Mouse (Mus musculus): ENCODE measurements around the gene Pdxp.

Gene Pdxp

DNA sequence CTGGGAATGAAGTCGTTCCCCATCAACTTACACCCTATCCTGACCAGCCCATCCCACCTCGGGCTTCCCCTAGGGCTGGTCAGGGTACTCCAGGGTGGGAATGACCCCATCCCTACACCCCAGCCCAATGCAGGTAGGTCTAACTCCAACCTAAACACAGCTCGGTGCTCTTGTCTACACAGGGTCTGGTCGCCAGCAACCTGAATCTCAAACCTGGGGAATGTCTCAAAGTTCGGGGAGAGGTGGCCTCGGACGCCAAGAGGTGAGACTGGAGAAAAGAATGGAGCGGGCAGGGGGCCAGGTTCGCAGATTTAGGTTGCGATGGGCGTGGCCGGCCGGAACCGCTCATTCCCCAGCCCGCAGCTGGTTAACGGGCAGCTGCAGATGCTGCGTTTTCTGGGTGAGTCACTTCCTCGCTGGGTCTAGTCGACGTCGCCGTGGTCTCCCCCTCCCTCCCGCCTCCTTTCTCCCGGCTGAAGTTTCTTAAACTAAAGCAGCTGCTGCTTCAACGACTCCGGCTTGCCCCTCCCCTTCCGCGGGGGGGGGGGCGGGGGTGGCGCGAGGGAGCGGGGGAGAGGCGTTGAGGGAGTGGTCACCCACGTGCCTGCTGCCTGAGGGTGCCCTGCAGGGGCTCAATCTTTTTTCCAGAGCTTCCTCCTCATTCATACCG lies 14.2 kb downstream of the Pdxp start:
- DNase-seq (ENCODE audit: low spot score in 2 of 2), result peak; percentile 60 to 64

DNA sequence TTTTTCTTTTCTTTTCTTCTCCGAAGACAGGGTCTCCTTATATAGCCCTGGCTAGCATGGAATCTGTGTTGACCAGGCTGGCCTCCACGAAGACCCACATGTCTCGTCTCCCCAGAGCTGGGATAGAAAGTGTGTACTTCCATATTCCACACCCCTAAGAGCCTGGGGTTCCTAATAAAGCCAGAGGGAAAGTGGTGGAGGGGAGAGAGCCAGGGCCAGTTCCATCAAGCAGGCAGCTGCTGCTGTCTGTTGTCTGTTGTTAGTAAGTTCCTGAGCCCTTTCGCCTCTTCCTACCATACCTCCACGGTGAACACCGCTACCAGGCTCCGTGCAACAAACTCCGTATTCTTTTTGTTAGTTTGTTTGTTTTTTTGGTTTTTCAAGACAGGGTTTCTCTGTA lies 14.8 kb downstream of the Pdxp start:
- DNase-seq (ENCODE audit: low spot score in 2 of 2), result no peak

- no peak for DNase-seq (ENCODE audit: low spot score in 2 of 2)
These were observed 16.5 kb downstream of the Pdxp start for GRCm38 (mm10) chr15:78930192-78930706.

DNA sequence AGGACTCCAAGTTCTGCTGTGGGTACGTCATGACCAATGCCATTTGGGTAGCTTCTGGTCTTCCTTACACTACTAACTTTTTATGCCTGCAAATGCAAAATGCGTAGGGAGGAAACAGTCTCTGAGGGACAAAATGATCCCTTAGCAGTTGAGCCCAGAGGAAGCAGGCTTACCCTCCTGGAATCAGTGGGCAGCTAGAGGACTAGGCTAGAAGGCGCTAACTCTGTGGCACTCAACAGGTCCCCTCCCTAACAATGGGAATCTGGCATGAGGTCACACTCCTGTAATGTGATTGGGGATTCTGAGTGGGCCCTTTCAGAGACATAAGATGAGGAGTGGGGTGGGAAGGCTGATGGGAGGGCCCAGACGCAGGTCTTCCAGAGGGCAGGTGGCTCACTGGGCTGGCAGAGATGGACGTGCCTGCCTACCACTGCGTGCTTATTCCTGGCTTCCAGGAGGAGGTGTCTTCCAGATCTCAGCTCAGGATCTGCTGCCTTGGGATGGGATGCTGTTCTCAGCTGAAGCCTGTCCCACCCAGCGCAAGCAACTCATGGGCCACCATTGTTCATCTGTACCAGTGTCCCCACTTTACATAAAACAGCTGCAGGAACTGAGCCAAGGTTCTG lies 17.2 kb downstream of the Pdxp start:
- DNase-seq (ENCODE audit: low spot score in 2 of 2), result no peak

- DNase-seq (ENCODE audit: low spot score in 2 of 2), result no peak
These were observed 17.9 kb downstream of the Pdxp start for GRCm38 (mm10) chr15:78931577-78931976.

DNA sequence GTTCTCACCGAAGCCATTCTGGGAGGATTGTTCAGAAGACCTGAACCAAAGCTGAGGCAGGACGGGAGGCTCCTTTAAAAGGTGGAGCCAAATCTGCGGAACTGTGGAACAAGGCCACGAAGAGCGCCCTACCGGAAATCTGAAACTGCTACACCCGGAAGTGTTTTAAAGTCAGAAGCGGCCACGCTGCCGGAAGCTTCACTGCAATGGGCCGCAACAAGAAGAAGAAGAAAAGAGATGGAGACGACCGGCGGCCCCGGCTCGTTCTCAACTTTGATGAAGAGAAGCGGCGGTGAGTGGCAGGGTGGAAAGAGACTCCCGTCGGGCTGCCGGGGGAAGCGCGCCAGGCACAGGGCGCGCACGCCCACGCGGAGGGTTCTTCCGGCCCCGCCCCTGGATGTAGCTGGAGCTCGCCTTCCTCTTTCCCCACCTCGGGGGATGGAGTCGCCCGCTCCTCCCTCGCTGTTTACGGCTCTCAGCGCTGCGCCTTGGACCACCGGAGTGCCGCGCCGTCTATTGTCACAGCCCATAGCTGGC lies 21.1 kb downstream of the Pdxp start, which contains the start of gene Nol12:
Gene Nol12, plus strand, starts transcription at position 150 of the 537 bp plus-strand sequence.
- peak; percentile 89 to 93 for DNase-seq (ENCODE audit: low spot score in 2 of 2)

- no peak for DNase-seq (ENCODE audit: low spot score in 2 of 2)
These were observed 22.7 kb downstream of the Pdxp start for GRCm38 (mm10) chr15:78936403-78936802.

DNA sequence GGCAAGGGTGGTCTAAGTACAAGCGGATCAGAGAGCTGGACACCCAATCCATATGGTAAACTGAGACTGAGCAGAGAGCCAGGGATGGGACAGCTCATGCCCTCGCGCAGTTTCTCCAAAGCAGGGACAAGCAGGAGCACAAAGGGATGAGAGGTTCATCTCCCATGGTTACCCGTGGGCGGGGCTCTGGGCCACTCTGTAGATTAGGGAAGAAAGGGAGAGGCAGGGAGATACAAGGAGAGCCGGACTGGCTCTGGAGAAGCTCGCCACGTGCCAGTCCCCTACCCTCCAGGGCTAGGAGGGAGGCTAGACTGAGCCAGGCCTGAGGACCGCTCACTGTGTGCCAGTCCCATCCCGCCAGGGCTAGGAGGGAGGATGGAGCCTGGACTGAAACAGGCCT lies 23.6 kb downstream of the Pdxp start:
- DNase-seq (ENCODE audit: low spot score in 2 of 2), result no peak

GRCm38 (mm10) chr15:78937963-78938362 lies 24.2 kb downstream of the Pdxp start:
- no peak for DNase-seq (ENCODE audit: low spot score in 2 of 2)

GRCm38 (mm10) chr15:78940325-78940724 lies 26.6 kb downstream of the Pdxp start:
- no peak for DNase-seq (ENCODE audit: low spot score in 2 of 2)

DNA sequence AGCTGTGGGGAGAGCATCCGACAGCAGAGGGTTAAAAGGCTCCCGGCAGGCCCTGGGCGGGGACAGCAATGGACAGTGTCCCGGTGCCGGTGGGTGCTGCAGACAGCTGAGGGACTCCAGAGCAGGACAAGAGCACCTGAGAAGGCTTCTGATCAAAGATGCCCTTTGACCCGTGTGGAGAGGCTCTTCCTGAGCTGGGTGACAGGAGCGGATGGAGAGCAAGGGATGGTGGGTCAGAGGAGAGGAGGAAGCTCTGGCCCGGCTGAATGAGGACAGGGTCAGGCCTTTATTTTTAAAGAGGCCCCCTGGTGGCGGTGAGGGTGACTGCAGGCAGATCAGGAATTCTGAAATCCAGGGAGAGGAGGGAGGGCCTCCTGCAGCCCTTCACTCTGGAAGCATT lies 28.9 kb downstream of the Pdxp start:
- peak; percentile 84 to 86 for DNase-seq (ENCODE audit: low spot score in 2 of 2)

DNA sequence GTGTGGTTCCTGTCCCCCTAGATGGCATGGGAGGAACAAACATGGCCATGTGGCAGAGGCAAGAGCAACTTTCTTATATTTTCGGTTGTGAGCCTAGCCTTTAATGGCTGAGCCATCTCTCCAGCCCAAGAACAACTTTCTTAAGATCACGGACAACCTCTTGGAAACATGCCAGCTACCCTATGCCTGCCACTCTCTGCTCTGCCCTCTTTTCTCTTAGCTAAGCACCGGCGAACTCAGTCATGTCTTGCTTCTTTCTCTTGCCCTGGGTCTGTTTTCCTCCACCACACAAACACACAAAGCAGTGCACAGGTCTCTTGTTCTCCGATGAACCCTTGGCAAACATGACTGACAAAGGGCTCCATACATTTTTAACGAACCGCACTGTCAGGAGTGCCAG lies 32.5 kb downstream of the Pdxp start:
- DNase-seq (ENCODE audit: low spot score in 2 of 2), result no peak

- DNase-seq (ENCODE audit: low spot score in 2 of 2), result peak; percentile 82 to 86
These were observed 33.9 kb downstream of the Pdxp start, which contains the start of gene Triobp for GRCm38 (mm10) chr15:78947657-78948056. Gene Triobp, plus strand, starts transcription at chr15:78947724.

DNA sequence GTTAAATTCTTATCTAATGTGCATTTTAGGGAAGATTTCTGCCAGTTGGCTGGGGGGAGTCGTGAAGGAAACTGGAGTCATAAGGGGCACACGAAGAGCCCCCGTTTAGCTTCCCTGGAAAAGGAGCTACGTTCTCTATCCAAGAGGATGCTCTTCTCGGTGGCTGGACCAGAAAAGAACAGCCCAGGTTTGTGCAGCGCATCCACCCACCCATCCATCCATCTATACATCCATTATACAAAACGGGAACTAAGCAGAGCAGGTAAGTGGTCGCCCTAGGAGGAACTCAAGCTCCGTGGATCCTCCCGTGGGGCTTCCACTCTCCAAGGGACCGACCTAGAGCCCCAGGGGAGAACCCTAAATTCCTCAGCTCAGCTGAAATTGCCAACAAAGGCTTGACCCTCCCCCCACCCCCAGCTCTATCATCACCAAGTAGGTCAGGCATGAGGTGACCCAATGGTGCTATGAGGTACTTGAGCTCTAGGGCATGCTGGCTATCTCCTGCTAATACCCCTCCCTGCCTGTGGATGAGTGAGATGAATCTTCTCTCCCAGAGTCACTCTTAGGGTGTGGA lies 34.5 kb downstream of the Pdxp start:
- DNase-seq (ENCODE audit: low spot score in 2 of 2), result no peak

- no peak for DNase-seq (ENCODE audit: low spot score in 2 of 2)
These were observed 35.2 kb downstream of the Pdxp start for GRCm38 (mm10) chr15:78948883-78949282.

DNA sequence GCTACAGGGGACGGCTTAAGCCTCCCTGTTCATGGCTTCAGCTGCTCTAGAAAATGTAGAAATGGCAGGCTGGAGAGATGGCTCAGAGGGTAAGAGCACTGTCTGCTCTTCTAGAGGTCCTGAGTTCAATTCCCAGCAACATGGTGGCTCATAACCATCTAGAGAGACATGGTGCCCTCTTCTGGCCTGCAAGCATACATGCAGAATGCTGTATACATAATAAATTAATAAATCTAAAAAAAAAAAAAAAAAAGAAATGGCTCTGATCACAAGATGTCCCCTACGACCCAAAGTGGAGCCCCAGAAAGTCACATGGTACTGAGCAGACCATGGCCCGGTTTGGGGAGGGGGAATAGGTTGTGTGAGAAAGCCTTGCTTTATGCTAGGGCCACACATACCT lies 41.9 kb downstream of the Pdxp start:
- DNase-seq (ENCODE audit: low spot score in 2 of 2), result no peak

DNA sequence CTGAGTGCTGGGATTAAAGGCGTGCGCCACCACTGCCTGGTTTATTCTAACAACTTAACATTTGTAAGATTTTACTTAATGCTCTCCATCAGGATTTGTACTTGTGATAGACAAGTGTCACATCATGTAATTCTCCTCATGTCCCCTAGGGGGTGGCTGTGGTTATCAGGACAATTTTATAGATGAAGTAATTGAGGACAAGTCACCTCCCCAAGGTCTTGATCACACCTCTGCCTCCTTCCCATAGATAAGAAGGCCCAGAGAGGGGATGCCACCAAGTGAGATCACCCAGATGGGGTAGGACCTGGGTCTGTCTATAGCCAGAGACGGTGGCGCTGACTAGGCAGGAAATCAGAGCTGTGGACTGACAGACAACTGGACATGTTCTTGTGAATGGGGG lies 42.6 kb downstream of the Pdxp start:
- no peak for DNase-seq (ENCODE audit: low spot score in 2 of 2)

DNA sequence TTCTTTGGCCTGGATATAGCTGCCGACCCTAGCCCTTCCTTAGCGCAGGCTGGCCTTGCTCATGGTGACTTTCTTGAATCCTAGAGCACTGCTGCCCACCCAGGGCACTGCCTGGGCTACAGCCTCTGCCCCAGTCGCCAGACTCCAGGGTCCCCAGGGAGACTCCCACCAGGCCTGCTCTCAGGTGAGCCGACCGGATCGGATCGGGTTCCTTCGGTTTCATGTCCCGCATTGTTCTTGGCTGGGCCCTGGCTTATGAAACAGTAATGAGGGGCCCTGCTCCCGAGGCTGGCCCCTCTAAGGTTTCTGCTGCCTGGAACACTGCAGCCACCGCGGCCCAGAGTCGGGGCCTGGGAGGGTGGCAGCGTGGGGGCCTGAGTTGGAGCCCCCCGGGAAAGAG lies 43.3 kb downstream of the Pdxp start:
- no peak for DNase-seq (ENCODE audit: low spot score in 2 of 2)

- DNase-seq (ENCODE audit: low spot score in 2 of 2), result no peak
These were observed 45.8 kb downstream of the Pdxp start for GRCm38 (mm10) chr15:78959537-78959936.

- no peak for DNase-seq (ENCODE audit: low spot score in 2 of 2)
These were observed 46.4 kb downstream of the Pdxp start for GRCm38 (mm10) chr15:78960088-78960487.

DNA sequence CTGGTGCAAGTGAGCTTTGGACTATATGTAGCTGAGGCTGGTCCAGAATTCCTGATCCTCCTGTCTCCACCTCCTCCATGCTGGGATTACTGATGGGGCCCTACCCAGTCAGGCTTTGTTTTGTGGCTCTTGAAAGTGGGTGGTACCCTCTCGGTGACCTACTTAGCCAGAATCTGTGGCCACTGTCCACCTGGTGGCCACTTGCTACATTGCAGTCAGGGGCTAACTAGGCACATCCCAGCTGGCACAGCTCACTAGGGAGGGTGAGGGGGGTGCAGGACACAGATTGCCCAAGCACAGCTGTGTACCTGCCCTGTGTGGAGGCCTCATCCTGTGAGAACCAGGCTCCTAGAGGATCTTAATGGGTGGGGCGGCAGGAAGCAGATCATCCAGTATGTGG lies 49.2 kb downstream of the Pdxp start:
- DNase-seq (ENCODE audit: low spot score in 2 of 2), result peak; percentile 30 to 42

All from right cerebral cortex, adult 2 months (tissue).